Mouse (Mus musculus) cortical plate, adult 2 months (tissue): ENCODE measurements at regions not wholly inside any gene's neighbourhood (a gene's known extent, or its start where the extent isn't known, plus 50 kb on each side); places are given as distances from the start of the nearest gene placed in this dataset.

Experiments used
- CTCF ChIP-seq: fragments of 200-500 bp; IDR thresholded peaks from 2 replicates; pipeline ENCODE4 v1.5.1; 2011; ENCODE audit warnings: mild to moderate bottlenecking, control low read depth, low read length; ENCODE audit not compliant: insufficient read depth; ENCODE audit errors: extremely low read depth
- POLR2A ChIP-seq: fragments of 200-500 bp; IDR thresholded peaks from 2 replicates; pipeline ENCODE4 v1.6.1; 2011; ENCODE audit warnings: mild to moderate bottlenecking, low read length, control low read depth; ENCODE audit not compliant: insufficient read depth; ENCODE audit errors: extremely low read depth

- TF ChIP-seq CTCF, result no peak
- no peak for TF ChIP-seq POLR2A
These were observed 157.7 kb downstream of the Cog6 start for GRCm38 (mm10) chr3:52859266-52859825.
